Mouse (Mus musculus) olfactory bulb, adult 2 months (tissue): ENCODE measurements around the gene Rab31. TPM values are rescaled to one million over a fixed set of nuclear protein-coding genes. Genes with fewer than 3 reads are reported as not detected.
A peak's percentile ranks its signal among the peaks of the same experiment; 100 is the strongest.

Experiments used
- H3K27ac ChIP-seq: fragments of 200-500 bp; 2 replicates; pipeline ENCODE4 v1.5.1; 2012; ENCODE audit warnings: low read depth, low read length; ENCODE audit not compliant: insufficient read depth
- H3K4me1 ChIP-seq: fragments of 200-500 bp; 2 replicates; pipeline ENCODE4 v1.6.1; 2012; ENCODE audit warnings: low read length; ENCODE audit not compliant: control insufficient read depth, insufficient read depth
- H3K4me3 ChIP-seq: fragments of 200-500 bp; 2 replicates; pipeline ENCODE4 v1.5.1; 2012; ENCODE audit warnings: mild to moderate bottlenecking, low read depth, low read length, moderate library complexity; ENCODE audit not compliant: insufficient read depth
- CTCF ChIP-seq: fragments of 200-500 bp; IDR thresholded peaks from 2 replicates; pipeline ENCODE4 v1.5.1; 2012; ENCODE audit warnings: low read depth, mild to moderate bottlenecking, low read length, moderate library complexity; ENCODE audit not compliant: insufficient read depth
- POLR2A ChIP-seq: fragments of 200-500 bp; IDR thresholded peaks from 2 replicates; pipeline ENCODE4 v1.6.1; 2012; ENCODE audit warnings: mild to moderate bottlenecking, low read depth, low read length, moderate library complexity; ENCODE audit not compliant: insufficient read depth
- WGBS: fragments of 180-500 bp; shearing (Covaris S2); methylation state at CpG from one replicate; pipeline ENCODE4 v1.1.7; 2018; 5-methylcytosine and 5-hydroxymethylcytosine counted together
- polyA plus RNA-seq: library from polyadenylated mRNA; stranded (reverse); fragments of >200 nt; gene quantifications from 2 replicates; pipeline ENCODE4 v1.2.4, GENCODE M21; 2012; ENCODE audit warnings: low replicate concordance; ENCODE audit not compliant: missing spikeins, insufficient read depth, insufficient read length

The Rab31 gene
- polyA plus RNA-seq, result not detected in 2 replicates

DNA sequence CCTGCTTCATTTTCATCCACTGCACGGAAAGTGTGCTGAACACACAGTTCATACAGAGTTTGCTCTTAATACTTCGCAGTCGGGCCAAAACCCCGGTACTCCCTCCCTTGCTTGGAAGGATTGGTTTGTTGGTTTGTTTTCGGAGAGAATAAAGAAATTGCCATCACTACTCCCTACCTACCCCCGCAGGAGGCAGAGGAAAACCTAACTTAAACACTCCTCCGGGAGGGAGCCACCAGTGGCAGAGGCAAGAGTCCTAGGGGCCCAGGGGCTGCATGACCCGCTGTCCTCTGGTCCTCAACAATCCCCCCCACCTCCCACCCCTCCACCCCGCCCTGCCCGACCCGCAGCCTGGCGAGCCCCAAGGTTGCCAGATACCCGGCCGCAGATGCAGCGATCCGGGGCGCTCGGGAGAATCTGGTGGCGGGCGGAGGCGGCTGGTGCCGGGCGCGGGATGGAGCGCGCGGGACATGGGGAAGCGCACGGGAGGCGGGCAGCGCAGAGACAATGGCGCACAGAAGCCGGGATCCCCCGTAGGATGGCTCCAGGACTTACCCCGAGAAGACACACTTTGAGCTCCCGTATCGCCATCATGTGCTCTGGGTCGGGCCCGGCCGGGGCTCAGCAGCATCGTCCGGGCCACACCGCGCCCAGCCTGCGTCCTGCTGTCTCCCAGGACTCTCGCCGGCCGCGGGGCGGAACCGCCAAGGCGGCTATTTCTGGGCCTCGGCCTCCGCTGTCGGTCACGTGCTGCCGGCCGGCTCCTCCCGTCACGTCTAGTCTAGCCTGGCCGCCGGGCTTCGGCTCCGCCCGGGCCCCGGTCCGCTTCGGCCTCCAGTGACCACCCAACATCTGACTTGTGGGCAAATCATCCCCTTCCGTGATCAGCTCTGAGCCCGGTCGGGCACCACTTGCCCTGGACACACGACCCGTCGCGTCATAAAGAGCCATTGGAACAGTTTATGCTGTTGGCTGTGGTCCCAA is at the start of gene Rab31:
Gene Rab31, minus strand, starts transcription at position 802 of the 984 bp plus-strand sequence.
- TF ChIP-seq CTCF (no peak), POLR2A (peak; percentile 44; the same call in 1 of the 2 replicates)
- under 1% methylated on average over 75 of the region's 75 CpGs for WGBS

DNA sequence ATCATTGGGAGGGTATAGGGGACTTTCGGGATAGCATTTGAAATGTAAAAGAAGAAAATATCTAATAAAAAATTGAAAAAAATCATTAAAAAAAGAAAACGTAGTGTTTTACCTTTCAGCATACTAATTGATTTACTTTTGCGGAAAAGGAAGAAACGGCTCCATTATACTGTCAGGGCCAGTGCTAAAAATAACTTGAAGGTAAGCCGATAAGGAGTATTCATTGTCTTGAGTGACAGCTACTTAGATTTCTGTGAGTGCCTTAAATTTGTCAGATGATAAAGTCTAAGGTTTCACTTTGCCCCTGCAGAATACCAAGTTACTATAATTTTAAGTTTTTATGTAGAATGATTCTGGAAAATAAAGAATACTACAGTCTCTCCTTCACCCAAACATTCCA is 47.6 kb upstream of the Rab31 start:
- H3K4me3 ChIP-seq, result no peak overlapping the region
- no peak overlapping the region for H3K27ac ChIP-seq
- no peaks in the 10 kb centered on the region; the same call in 1 of the 2 replicates for H3K4me1 ChIP-seq
- no peak for TF ChIP-seq CTCF
- no peak for TF ChIP-seq POLR2A
- WGBS, result 81% methylated on average over 5 of the region's 5 CpGs

More for the DNA sequence above, at the start of gene Rab31:
- peak within 1 kb of the TSS; percentile 81 for H3K4me3 ChIP-seq
- H3K4me1 ChIP-seq, result peaks cover 30% of the 10 kb centered on the region
- peak within 1 kb of the TSS; percentile 87 for H3K27ac ChIP-seq

- TF ChIP-seq CTCF, result no peak
- peaks cover 8% of the 10 kb centered on the region; the same call in 1 of the 2 replicates for H3K4me1 ChIP-seq
- H3K4me3 ChIP-seq, result no peak overlapping the region
- H3K27ac ChIP-seq, result no peak overlapping the region
- WGBS, result 52% methylated on average over 8 of the region's 8 CpGs
These were observed 41.2 kb upstream of the Rab31 start for GRCm38 (mm10) chr17:65813763-65814162.

DNA sequence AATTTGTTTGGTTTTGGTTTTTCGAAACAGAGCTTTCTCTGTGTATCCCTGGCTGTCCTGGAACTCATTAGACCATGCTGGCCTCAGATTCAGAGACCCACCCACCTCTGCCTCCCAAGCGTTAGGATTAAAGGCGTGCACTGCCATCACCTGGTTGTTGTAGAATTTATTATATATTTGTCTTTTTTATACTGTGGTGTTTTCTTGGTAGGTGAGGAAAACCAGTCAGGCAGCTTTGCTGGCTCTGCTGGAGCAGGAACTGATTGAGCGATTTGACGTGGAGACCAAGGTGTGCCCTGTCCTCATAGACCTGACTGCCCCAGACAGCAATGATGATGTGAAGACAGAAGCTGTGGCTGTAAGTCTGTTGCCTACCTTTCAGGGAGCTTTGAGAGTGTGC is 38.5 kb upstream of the Rab31 start:
- Histone ChIP-seq H3K27ac (no peak overlapping the region), H3K4me1 (peaks cover 11% of the 10 kb centered on the region; the same call in 1 of the 2 replicates), H3K4me3 (no peak overlapping the region)
- WGBS, result 82% methylated on average over 5 of the region's 5 CpGs
- TF ChIP-seq POLR2A (no peak), CTCF (no peak)

DNA sequence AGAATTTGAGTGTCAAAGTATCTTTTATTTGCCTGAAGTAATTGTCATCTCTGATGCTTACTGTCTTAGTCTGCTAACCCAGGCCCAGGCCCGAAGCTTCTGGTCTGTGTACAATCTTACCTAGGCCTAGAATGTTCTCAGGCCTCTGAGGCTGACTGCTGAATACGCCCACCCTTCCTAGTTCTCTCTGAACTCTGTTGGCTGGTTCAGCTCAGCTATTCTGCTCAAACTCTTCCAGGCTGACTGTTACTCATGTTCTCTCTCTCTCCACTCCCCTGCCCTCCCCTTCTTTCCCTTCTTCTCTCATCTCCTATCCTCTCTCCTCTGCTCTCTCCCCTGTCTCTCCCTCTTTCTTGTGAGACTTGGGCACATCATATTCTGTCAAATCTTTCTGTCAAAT is 33.9 kb upstream of the Rab31 start:
- TF ChIP-seq POLR2A, result no peak
- no peak for TF ChIP-seq CTCF
- Histone ChIP-seq H3K4me1 (peaks cover 10% of the 10 kb centered on the region), H3K27ac (no peak overlapping the region; the same call in 1 of the 2 replicates), H3K4me3 (no peak overlapping the region)
- WGBS, result 32% methylated on average over 2 of the region's 2 CpGs

- no peak overlapping the region for H3K4me3 ChIP-seq
- 50% methylated on average over 4 of the region's 4 CpGs for WGBS
- TF ChIP-seq CTCF (no peak), POLR2A (no peak)
- peaks cover 10% of the 10 kb centered on the region for H3K4me1 ChIP-seq
- H3K27ac ChIP-seq, result 0 out of 2 replicates have a peak overlapping the region, but pooled peaks have one; percentile 2
These were observed 33.4 kb upstream of the Rab31 start for GRCm38 (mm10) chr17:65805966-65806365.

DNA sequence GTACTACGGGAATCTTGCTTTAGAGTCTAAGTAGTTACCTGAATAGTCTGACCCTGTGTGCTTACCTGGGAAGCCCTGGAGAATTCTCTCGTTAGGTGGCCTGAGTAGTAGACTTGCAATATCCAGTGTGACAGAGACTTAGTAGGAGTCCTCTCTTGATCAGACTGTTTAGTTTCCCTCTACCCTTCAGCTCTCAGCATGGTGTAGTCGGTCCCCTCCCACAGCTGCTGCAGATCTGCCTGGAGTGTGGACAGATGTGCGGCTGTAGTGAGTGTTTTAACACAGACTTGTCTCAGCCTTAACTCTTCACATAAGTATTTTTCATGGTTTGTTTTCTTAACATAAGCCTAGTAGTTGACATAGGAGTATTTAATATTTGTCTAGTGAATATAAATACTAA is 29.5 kb upstream of the Rab31 start:
- TF ChIP-seq CTCF (no peak), POLR2A (no peak)
- Histone ChIP-seq H3K27ac (no peak overlapping the region), H3K4me1 (peaks cover 9% of the 10 kb centered on the region), H3K4me3 (no peak overlapping the region)
- 28% methylated on average over 4 of the region's 4 CpGs for WGBS

- no peak overlapping the region for H3K27ac ChIP-seq
- TF ChIP-seq POLR2A (no peak), CTCF (no peak)
- peaks cover 7% of the 10 kb centered on the region for H3K4me1 ChIP-seq
- 86% methylated on average over 6 of the region's 6 CpGs for WGBS
- no peak overlapping the region for H3K4me3 ChIP-seq
These were observed 27.9 kb upstream of the Rab31 start for GRCm38 (mm10) chr17:65800451-65800850.

- 89% methylated on average over 1 of the region's 1 CpGs for WGBS
- Histone ChIP-seq H3K4me3 (no peak overlapping the region), H3K27ac (no peak overlapping the region), H3K4me1 (peaks cover 7% of the 10 kb centered on the region)
- no peak for TF ChIP-seq POLR2A
- TF ChIP-seq CTCF, result no peak
These were observed 26.8 kb upstream of the Rab31 start for GRCm38 (mm10) chr17:65799353-65799752.
